Mouse (Mus musculus) forebrain, embryonic 15.5 days (tissue): ENCODE measurements around the gene Prkn. TPM values are rescaled to one million over a fixed set of nuclear protein-coding genes. Genes with fewer than 3 reads are reported as not detected.

Experiments
- ATAC-seq: fragments of 200-750 bp; cut with Nextera tagmentation; replicated peaks from 2 replicates; pipeline ENCODE4 v1.8.0; 2017; ENCODE audit warnings: mild to moderate bottlenecking, moderate TSS enrichment, moderate library complexity
- H3K27ac ChIP-seq: fragments of 300-500 bp; sonication (generic); replicated peaks from 2 replicates; pipeline ENCODE4 v1.5.1; 2015; ENCODE audit warnings: mild to moderate bottlenecking, inconsistent platforms
- H3K27me3 ChIP-seq: fragments of 300-500 bp; sonication (generic); 2 replicates; pipeline ENCODE4 v1.6.1; 2015; ENCODE audit warnings: inconsistent platforms
- H3K36me3 ChIP-seq: fragments of 300-500 bp; sonication (generic); 2 replicates; pipeline ENCODE4 v1.6.1; 2015; ENCODE audit warnings: mild to moderate bottlenecking, inconsistent platforms
- H3K4me1 ChIP-seq: fragments of 300-500 bp; sonication (generic); 2 replicates; pipeline ENCODE4 v1.6.1; 2015; ENCODE audit warnings: inconsistent platforms
- H3K4me2 ChIP-seq: fragments of 300-500 bp; sonication (generic); replicated peaks from 2 replicates; pipeline ENCODE4 v1.6.1; 2015; ENCODE audit warnings: mild to moderate bottlenecking, inconsistent platforms
- H3K4me3 ChIP-seq: fragments of 300-500 bp; sonication (generic); 2 replicates; pipeline ENCODE4 v1.5.1; 2015; ENCODE audit warnings: mild to moderate bottlenecking, inconsistent platforms
- H3K9ac ChIP-seq: fragments of 300-500 bp; sonication (generic); replicated peaks from 2 replicates; pipeline ENCODE4 v1.6.1; 2015; ENCODE audit warnings: mild to moderate bottlenecking, inconsistent platforms
- H3K9me3 ChIP-seq: fragments of 300-500 bp; sonication (generic); 2 replicates; pipeline ENCODE4 v1.6.1; 2016; ENCODE audit warnings: inconsistent platforms
- WGBS: fragments of 180-500 bp; shearing (Covaris S2); methylation state at CpG from one replicate; pipeline ENCODE4 v1.1.7; 2015; ENCODE audit warnings: mixed read lengths; 5-methylcytosine and 5-hydroxymethylcytosine counted together
- polyA plus RNA-seq: library from polyadenylated mRNA; unstranded; fragments of >200 nt; fragmentation: Nextera tagmentation; extraction: Ambion mirVana; gene quantifications from 2 replicates; pipeline ENCODE4 v1.2.1, GENCODE M21; 2015

Prkn gene
- polyA plus RNA-seq, 1 experiment from 2014 or later: 3.6 TPM

- Histone ChIP-seq H3K27me3 (no peaks in the 10 kb centered on the region), H3K4me3 (no peak overlapping the region), H3K27ac (no peak overlapping the region), H3K4me2 (no peak overlapping the region), H3K9ac (no peak overlapping the region), H3K9me3 (no peaks in the 10 kb centered on the region), H3K36me3 (no peaks in the 10 kb centered on the region), H3K4me1 (no peaks in the 10 kb centered on the region)
- ATAC-seq: no peak
- 90% methylated on average over 4 of the region's 4 CpGs for WGBS
Observed at GRCm38 (mm10) chr17:11385246-11385645, 545.1 kb downstream of the Prkn start.

GRCm38 (mm10) chr17:11392622-11393294, 552.6 kb downstream of the Prkn start:
- no peak overlapping the region for H3K4me2 ChIP-seq
- WGBS: 53% methylated on average over 11 of the region's 11 CpGs
- H3K4me3 ChIP-seq: no peak overlapping the region
- no peaks in the 10 kb centered on the region for H3K27me3 ChIP-seq
- H3K9me3 ChIP-seq: no peaks in the 10 kb centered on the region
- H3K36me3 ChIP-seq: no peaks in the 10 kb centered on the region
- H3K4me1 ChIP-seq: no peaks in the 10 kb centered on the region
- no peak overlapping the region for H3K9ac ChIP-seq
- ATAC-seq: no peak
- no peak overlapping the region for H3K27ac ChIP-seq

GRCm38 (mm10) chr17:11394607-11395006, 554.4 kb downstream of the Prkn start:
- Histone ChIP-seq H3K4me1 (no peaks in the 10 kb centered on the region), H3K36me3 (no peaks in the 10 kb centered on the region), H3K9me3 (no peaks in the 10 kb centered on the region), H3K27me3 (no peaks in the 10 kb centered on the region), H3K4me3 (no peak overlapping the region), H3K4me2 (no peak overlapping the region), H3K9ac (no peak overlapping the region), H3K27ac (no peak overlapping the region)
- ATAC-seq: no peak
- WGBS: 89% methylated on average over 6 of the region's 6 CpGs

GRCm38 (mm10) chr17:11397678-11398077, 557.5 kb downstream of the Prkn start:
- no peak overlapping the region for H3K9ac ChIP-seq
- H3K4me2 ChIP-seq: no peak overlapping the region
- no peak overlapping the region for H3K4me3 ChIP-seq
- 87% methylated on average over 4 of the region's 4 CpGs for WGBS
- no peaks in the 10 kb centered on the region for H3K27me3 ChIP-seq
- no peaks in the 10 kb centered on the region for H3K36me3 ChIP-seq
- ATAC-seq: no peak
- peaks cover 6% of the 10 kb centered on the region; the same call in 1 of the 2 replicates for H3K4me1 ChIP-seq
- no peaks in the 10 kb centered on the region for H3K9me3 ChIP-seq
- no peak overlapping the region for H3K27ac ChIP-seq

- WGBS: 89% methylated on average over 2 of the region's 2 CpGs
- peaks cover 6% of the 10 kb centered on the region; the same call in 1 of the 2 replicates for H3K4me1 ChIP-seq
Observed at GRCm38 (mm10) chr17:11402225-11402875, 562.2 kb downstream of the Prkn start.

GRCm38 (mm10) chr17:11411414-11411813, 571.2 kb downstream of the Prkn start:
- WGBS: 89% methylated on average over 10 of the region's 10 CpGs
- Histone ChIP-seq H3K4me3 (no peak overlapping the region), H3K4me1 (no peaks in the 10 kb centered on the region), H3K27me3 (no peaks in the 10 kb centered on the region), H3K9me3 (no peaks in the 10 kb centered on the region), H3K36me3 (no peaks in the 10 kb centered on the region), H3K9ac (no peak overlapping the region), H3K4me2 (no peak overlapping the region), H3K27ac (no peak overlapping the region)
- ATAC-seq: no peak

More at GRCm38 (mm10) chr17:11402225-11402875, 562.2 kb downstream of the Prkn start:
- ATAC-seq: no peak
- Histone ChIP-seq H3K4me3 (no peak overlapping the region), H3K9me3 (no peaks in the 10 kb centered on the region), H3K4me2 (no peak overlapping the region), H3K9ac (no peak overlapping the region), H3K27ac (no peak overlapping the region), H3K36me3 (no peaks in the 10 kb centered on the region), H3K27me3 (no peaks in the 10 kb centered on the region)

GRCm38 (mm10) chr17:11413688-11414087, 573.5 kb downstream of the Prkn start:
- 66% methylated on average over 5 of the region's 5 CpGs for WGBS

GRCm38 (mm10) chr17:11414288-11414687, 574.1 kb downstream of the Prkn start:
- Histone ChIP-seq H3K4me3 (no peak overlapping the region), H3K9ac (no peak overlapping the region), H3K9me3 (no peaks in the 10 kb centered on the region), H3K4me1 (no peaks in the 10 kb centered on the region), H3K36me3 (no peaks in the 10 kb centered on the region), H3K4me2 (no peak overlapping the region), H3K27ac (no peak overlapping the region), H3K27me3 (no peaks in the 10 kb centered on the region)
- ATAC-seq: no peak
- 84% methylated on average over 4 of the region's 4 CpGs for WGBS

More at GRCm38 (mm10) chr17:11413688-11414087, 573.5 kb downstream of the Prkn start:
- Histone ChIP-seq H3K27me3 (no peaks in the 10 kb centered on the region), H3K9me3 (no peaks in the 10 kb centered on the region), H3K4me1 (no peaks in the 10 kb centered on the region), H3K4me3 (no peak overlapping the region), H3K36me3 (no peaks in the 10 kb centered on the region), H3K9ac (no peak overlapping the region), H3K27ac (no peak overlapping the region), H3K4me2 (no peak overlapping the region)
- no peak for ATAC-seq

GRCm38 (mm10) chr17:11417150-11417549, 577.0 kb downstream of the Prkn start:
- Histone ChIP-seq H3K4me2 (no peak overlapping the region), H3K9ac (no peak overlapping the region), H3K4me1 (no peaks in the 10 kb centered on the region), H3K9me3 (no peaks in the 10 kb centered on the region), H3K27me3 (no peaks in the 10 kb centered on the region), H3K4me3 (no peak overlapping the region), H3K27ac (no peak overlapping the region), H3K36me3 (no peaks in the 10 kb centered on the region)
- no peak for ATAC-seq
- whole genome bisulfite sequencing: 81% methylated on average over 3 of the region's 3 CpGs

GRCm38 (mm10) chr17:11419484-11419883, 579.3 kb downstream of the Prkn start:
- ATAC-seq: no peak
- H3K36me3 ChIP-seq: no peaks in the 10 kb centered on the region
- H3K9ac ChIP-seq: no peak overlapping the region
- no peaks in the 10 kb centered on the region for H3K4me1 ChIP-seq
- H3K27me3 ChIP-seq: no peaks in the 10 kb centered on the region
- H3K4me2 ChIP-seq: no peak overlapping the region
- 95% methylated on average over 3 of the region's 3 CpGs for WGBS
- no peak overlapping the region for H3K4me3 ChIP-seq
- no peak overlapping the region for H3K27ac ChIP-seq
- no peaks in the 10 kb centered on the region for H3K9me3 ChIP-seq

GRCm38 (mm10) chr17:11420839-11421238, 580.7 kb downstream of the Prkn start:
- ATAC-seq: no peak
- Histone ChIP-seq H3K36me3 (no peaks in the 10 kb centered on the region), H3K27ac (no peak overlapping the region), H3K27me3 (no peaks in the 10 kb centered on the region), H3K4me2 (no peak overlapping the region), H3K9ac (no peak overlapping the region), H3K4me1 (no peaks in the 10 kb centered on the region), H3K4me3 (no peak overlapping the region), H3K9me3 (no peaks in the 10 kb centered on the region)
- WGBS: 74% methylated on average over 6 of the region's 6 CpGs

- Histone ChIP-seq H3K27ac (no peak overlapping the region), H3K4me1 (no peaks in the 10 kb centered on the region), H3K27me3 (no peaks in the 10 kb centered on the region), H3K4me2 (no peak overlapping the region), H3K36me3 (no peaks in the 10 kb centered on the region), H3K4me3 (no peak overlapping the region), H3K9ac (no peak overlapping the region), H3K9me3 (no peaks in the 10 kb centered on the region)
- no peak for ATAC-seq
- WGBS: 42% methylated on average over 5 of the region's 5 CpGs
Observed at GRCm38 (mm10) chr17:11421264-11421940, 581.2 kb downstream of the Prkn start.
